Mouse (Mus musculus): ENCODE results near the gene Brk1. TPM values are rescaled to one million over a fixed set of nuclear protein-coding genes. Genes with fewer than 3 reads are reported as not detected.

The Brk1 gene
- polyA plus RNA-seq, 1 experiment from 2014 or later = 188 TPM

- H3K4me2 ChIP-seq = no peak overlapping the region
- no peaks in the 10 kb centered on the region; the same call in 1 of the 2 replicates for H3K4me1 ChIP-seq (ENCODE audit: control insufficient read depth, insufficient read depth, low read length)
- no peak overlapping the region for H3K27ac ChIP-seq (ENCODE audit: low read depth, low read length)
- ATAC-seq (replicated peaks; ENCODE audit: insufficient number of reproducible peaks, low FRiP score, low TSS enrichment) = no peak
- H3K27me3 ChIP-seq (ENCODE audit: control insufficient read depth, insufficient read depth, low read length) = no peaks in the 10 kb centered on the region
- H3K36me3 ChIP-seq (ENCODE audit: control insufficient read depth, insufficient read depth, low read length) = peaks cover 14% of the 10 kb centered on the region
- WGBS (ENCODE audit: insufficient replicate concordance) = 88% methylated on average over 4 of the region's 4 CpGs
- H3K9ac ChIP-seq (ENCODE audit: low read depth, low read length) = no peak overlapping the region
- no peak overlapping the region for H3K4me3 ChIP-seq (ENCODE audit: low read depth, low read length)
- no peaks in the 10 kb centered on the region for H3K9me3 ChIP-seq (replicated peaks; ENCODE audit: control insufficient read depth, low read length)
Observed at GRCm38 (mm10) chr6:113632863-113633262, 28.3 kb downstream of the Brk1 start.

DNA sequence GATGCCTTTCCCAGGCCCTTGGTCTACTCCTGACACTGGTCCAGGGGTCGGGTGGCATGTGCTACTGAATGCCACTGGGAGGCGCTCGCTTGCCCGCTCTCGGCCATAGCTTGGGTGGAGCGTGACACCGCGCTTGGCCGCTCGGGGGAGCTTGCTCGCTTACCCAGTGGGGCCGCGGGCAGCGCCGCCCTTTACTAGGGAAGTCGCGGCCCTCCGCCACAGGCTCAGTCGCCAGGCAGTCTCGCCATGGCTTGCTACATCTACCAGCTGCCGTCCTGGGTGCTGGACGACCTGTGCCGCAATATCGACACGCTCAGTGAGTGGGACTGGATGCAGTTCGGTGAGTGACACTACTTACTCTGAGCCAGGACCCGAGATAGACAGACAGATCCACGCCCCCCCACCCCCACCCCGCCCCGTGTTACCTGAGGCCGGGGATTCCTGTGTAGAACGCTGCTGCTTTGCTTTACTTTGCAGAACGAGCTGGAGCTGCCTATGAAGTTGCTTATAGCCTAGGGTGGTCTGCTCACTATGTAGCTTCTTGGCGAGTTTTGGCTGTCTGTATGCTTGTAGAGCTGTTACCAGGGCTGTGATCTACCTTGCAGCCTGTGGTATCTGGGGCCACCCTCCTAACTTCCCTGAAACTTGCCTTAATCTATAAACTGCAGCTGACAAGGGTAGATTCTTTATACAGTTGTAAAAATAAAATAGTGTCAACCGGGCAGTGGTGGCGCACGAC, 33.9 kb downstream of the Brk1 start, which contains the start of gene Irak2:
Gene Irak2, plus strand, starts transcription at position 166 of the 739 bp plus-strand sequence.
- Histone ChIP-seq H3K27me3 (ENCODE audit: control insufficient read depth, insufficient read depth, low read length) (no peaks in the 10 kb centered on the region), H3K9me3 (replicated peaks; ENCODE audit: control insufficient read depth, low read length) (no peaks in the 10 kb centered on the region), H3K4me2 (peak within 1 kb of the TSS; percentile 81), H3K36me3 (ENCODE audit: control insufficient read depth, insufficient read depth, low read length) (no peaks in the 10 kb centered on the region), H3K9ac (ENCODE audit: low read depth, low read length) (peak within 1 kb of the TSS; percentile 75), H3K27ac (ENCODE audit: low read depth, low read length) (no peak within 1 kb of the TSS), H3K4me3 (ENCODE audit: low read depth, low read length) (peak within 1 kb of the TSS; percentile 56), H3K4me1 (ENCODE audit: control insufficient read depth, insufficient read depth, low read length) (no peaks in the 10 kb centered on the region; the same call in 1 of the 2 replicates)
- 8% methylated on average over 37 of the region's 37 CpGs for WGBS (ENCODE audit: insufficient replicate concordance)
- ATAC-seq (replicated peaks; ENCODE audit: insufficient number of reproducible peaks, low FRiP score, low TSS enrichment) = peak; percentile 88

GRCm38 (mm10) chr6:113639201-113639600, 34.6 kb downstream of the Brk1 start:
- H3K4me3 ChIP-seq (ENCODE audit: low read depth, low read length) = no peak overlapping the region
- WGBS (ENCODE audit: insufficient replicate concordance) = 75% methylated on average over 4 of the region's 4 CpGs
- no peak overlapping the region for H3K9ac ChIP-seq (ENCODE audit: low read depth, low read length)

GRCm38 (mm10) chr6:113642605-113643004, 38.0 kb downstream of the Brk1 start:
- Histone ChIP-seq H3K4me3 (ENCODE audit: low read depth, low read length) (no peak overlapping the region), H3K27me3 (ENCODE audit: control insufficient read depth, insufficient read depth, low read length) (no peaks in the 10 kb centered on the region), H3K27ac (ENCODE audit: low read depth, low read length) (no peak overlapping the region), H3K9me3 (replicated peaks; ENCODE audit: control insufficient read depth, low read length) (no peaks in the 10 kb centered on the region), H3K36me3 (ENCODE audit: control insufficient read depth, insufficient read depth, low read length) (no peaks in the 10 kb centered on the region), H3K9ac (ENCODE audit: low read depth, low read length) (no peak overlapping the region), H3K4me1 (ENCODE audit: control insufficient read depth, insufficient read depth, low read length) (no peaks in the 10 kb centered on the region; the same call in 1 of the 2 replicates), H3K4me2 (no peak overlapping the region)
- 79% methylated on average over 8 of the region's 8 CpGs for WGBS (ENCODE audit: insufficient replicate concordance)
- ATAC-seq (replicated peaks; ENCODE audit: insufficient number of reproducible peaks, low FRiP score, low TSS enrichment) = no peak

More at GRCm38 (mm10) chr6:113639201-113639600, 34.6 kb downstream of the Brk1 start:
- no peaks in the 10 kb centered on the region for H3K36me3 ChIP-seq (ENCODE audit: control insufficient read depth, insufficient read depth, low read length)
- no peak for ATAC-seq (replicated peaks; ENCODE audit: insufficient number of reproducible peaks, low FRiP score, low TSS enrichment)
- no peaks in the 10 kb centered on the region for H3K27me3 ChIP-seq (ENCODE audit: control insufficient read depth, insufficient read depth, low read length)
- no peaks in the 10 kb centered on the region; the same call in 1 of the 2 replicates for H3K4me1 ChIP-seq (ENCODE audit: control insufficient read depth, insufficient read depth, low read length)
- H3K4me2 ChIP-seq = no peak overlapping the region
- H3K9me3 ChIP-seq (replicated peaks; ENCODE audit: control insufficient read depth, low read length) = no peaks in the 10 kb centered on the region
- no peak overlapping the region for H3K27ac ChIP-seq (ENCODE audit: low read depth, low read length)

GRCm38 (mm10) chr6:113643021-113643420, 38.4 kb downstream of the Brk1 start:
- Histone ChIP-seq H3K9ac (ENCODE audit: low read depth, low read length) (no peak overlapping the region), H3K4me3 (ENCODE audit: low read depth, low read length) (no peak overlapping the region), H3K4me1 (ENCODE audit: control insufficient read depth, insufficient read depth, low read length) (no peaks in the 10 kb centered on the region; the same call in 1 of the 2 replicates), H3K9me3 (replicated peaks; ENCODE audit: control insufficient read depth, low read length) (no peaks in the 10 kb centered on the region), H3K36me3 (ENCODE audit: control insufficient read depth, insufficient read depth, low read length) (no peaks in the 10 kb centered on the region), H3K27ac (ENCODE audit: low read depth, low read length) (no peak overlapping the region), H3K27me3 (ENCODE audit: control insufficient read depth, insufficient read depth, low read length) (no peaks in the 10 kb centered on the region), H3K4me2 (no peak overlapping the region)
- no peak for ATAC-seq (replicated peaks; ENCODE audit: insufficient number of reproducible peaks, low FRiP score, low TSS enrichment)
- 68% methylated on average over 4 of the region's 4 CpGs for WGBS (ENCODE audit: insufficient replicate concordance)

DNA sequence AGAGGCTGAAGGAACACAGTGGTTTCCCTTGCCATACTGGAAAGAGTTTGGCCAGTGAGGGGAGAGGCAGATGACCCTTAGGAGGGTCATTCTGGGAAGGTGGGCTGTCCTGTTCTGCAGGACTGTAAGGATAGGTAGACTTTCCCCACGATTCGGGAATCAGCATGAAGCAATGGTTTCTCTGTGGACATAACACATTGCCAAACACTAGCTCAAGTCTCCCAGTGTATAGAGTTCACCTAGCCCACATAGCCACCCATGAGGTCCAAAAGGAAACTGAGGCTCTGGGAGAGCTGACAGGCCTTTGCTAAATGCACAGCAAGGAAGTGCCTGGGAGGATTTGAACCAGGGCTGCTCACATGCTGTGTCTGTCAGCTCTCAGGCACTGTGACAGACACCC, 39.4 kb downstream of the Brk1 start:
- no peaks in the 10 kb centered on the region for H3K4me1 ChIP-seq (ENCODE audit: control insufficient read depth, insufficient read depth, low read length)
- no peak overlapping the region for H3K4me2 ChIP-seq
- ATAC-seq (replicated peaks; ENCODE audit: insufficient number of reproducible peaks, low FRiP score, low TSS enrichment) = no peak
- H3K9me3 ChIP-seq (replicated peaks; ENCODE audit: control insufficient read depth, low read length) = no peaks in the 10 kb centered on the region
- H3K36me3 ChIP-seq (ENCODE audit: control insufficient read depth, insufficient read depth, low read length) = no peaks in the 10 kb centered on the region
- H3K4me3 ChIP-seq (ENCODE audit: low read depth, low read length) = no peak overlapping the region
- H3K27ac ChIP-seq (ENCODE audit: low read depth, low read length) = no peak overlapping the region
- H3K9ac ChIP-seq (ENCODE audit: low read depth, low read length) = no peak overlapping the region
- WGBS (ENCODE audit: insufficient replicate concordance) = 85% methylated on average over 2 of the region's 2 CpGs
- H3K27me3 ChIP-seq (ENCODE audit: control insufficient read depth, insufficient read depth, low read length) = no peaks in the 10 kb centered on the region

GRCm38 (mm10) chr6:113644808-113645207, 40.2 kb downstream of the Brk1 start:
- no peak overlapping the region for H3K4me2 ChIP-seq
- WGBS (ENCODE audit: insufficient replicate concordance) = 67% methylated on average over 8 of the region's 8 CpGs
- no peaks in the 10 kb centered on the region for H3K4me1 ChIP-seq (ENCODE audit: control insufficient read depth, insufficient read depth, low read length)
- H3K27ac ChIP-seq (ENCODE audit: low read depth, low read length) = 0 out of 2 replicates have a peak overlapping the region, but pooled peaks have one; percentile 18
- H3K9me3 ChIP-seq (replicated peaks; ENCODE audit: control insufficient read depth, low read length) = no peaks in the 10 kb centered on the region
- no peaks in the 10 kb centered on the region for H3K27me3 ChIP-seq (ENCODE audit: control insufficient read depth, insufficient read depth, low read length)
- H3K36me3 ChIP-seq (ENCODE audit: control insufficient read depth, insufficient read depth, low read length) = no peaks in the 10 kb centered on the region
- ATAC-seq (replicated peaks; ENCODE audit: insufficient number of reproducible peaks, low FRiP score, low TSS enrichment) = no peak
- H3K9ac ChIP-seq (ENCODE audit: low read depth, low read length) = no peak overlapping the region
- H3K4me3 ChIP-seq (ENCODE audit: low read depth, low read length) = no peak overlapping the region

DNA sequence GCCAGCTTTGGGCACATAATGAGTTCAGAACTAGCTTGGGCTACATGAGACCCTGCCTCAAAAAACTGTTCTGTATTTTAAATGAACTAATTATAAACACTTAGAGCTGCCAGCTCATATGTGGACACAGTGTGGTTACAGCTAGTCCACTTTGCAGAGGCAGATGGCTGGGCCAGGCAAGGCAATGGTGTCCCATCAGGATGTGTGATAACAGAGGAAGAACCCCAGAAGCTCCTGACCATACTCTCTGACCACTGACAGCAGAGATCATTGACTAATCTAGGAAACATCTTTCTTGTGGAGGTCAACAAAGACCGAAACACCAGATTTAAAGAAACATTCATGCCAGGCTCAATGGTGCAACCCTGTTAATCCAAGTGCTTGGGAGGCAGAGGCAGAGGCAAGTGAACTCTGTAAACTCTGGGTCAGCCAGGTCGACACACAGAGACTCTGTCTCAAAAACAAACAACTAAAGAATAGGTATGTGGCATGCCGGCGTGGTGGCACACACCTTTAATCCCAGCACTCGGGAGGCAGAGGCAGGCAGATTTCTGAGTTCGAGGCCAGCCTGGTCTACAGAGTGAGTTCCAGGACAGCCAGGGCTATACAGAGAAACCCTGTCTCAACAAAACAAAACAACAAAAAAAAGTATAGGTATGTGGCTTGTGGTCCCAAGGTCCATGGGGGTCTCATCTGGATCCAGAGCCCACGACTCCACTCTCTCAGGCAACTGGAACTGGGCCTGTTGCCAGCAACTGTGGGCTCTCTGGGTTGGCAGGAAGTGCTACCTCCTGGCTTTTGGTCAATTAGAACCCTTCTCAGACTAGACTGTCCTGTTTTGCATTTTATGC, 45.0 kb downstream of the Brk1 start:
- 80% methylated on average over 7 of the region's 7 CpGs for WGBS (ENCODE audit: insufficient replicate concordance)
- ATAC-seq (replicated peaks; ENCODE audit: insufficient number of reproducible peaks, low FRiP score, low TSS enrichment) = no peak
- H3K27me3 ChIP-seq (ENCODE audit: control insufficient read depth, insufficient read depth, low read length) = no peaks in the 10 kb centered on the region
- H3K9me3 ChIP-seq (replicated peaks; ENCODE audit: control insufficient read depth, low read length) = no peaks in the 10 kb centered on the region
- H3K4me2 ChIP-seq = no peak overlapping the region
- no peak overlapping the region for H3K4me3 ChIP-seq (ENCODE audit: low read depth, low read length)
- no peaks in the 10 kb centered on the region for H3K4me1 ChIP-seq (ENCODE audit: control insufficient read depth, insufficient read depth, low read length)
- H3K36me3 ChIP-seq (ENCODE audit: control insufficient read depth, insufficient read depth, low read length) = no peaks in the 10 kb centered on the region
- H3K27ac ChIP-seq (ENCODE audit: low read depth, low read length) = no peak overlapping the region
- no peak overlapping the region for H3K9ac ChIP-seq (ENCODE audit: low read depth, low read length)
